Mouse (Mus musculus) bone marrow macrophage, adult 2 months (primary cell): ENCODE data around the gene Ticam1.

Experiments
- CTCF ChIP-seq: IDR thresholded peaks from 2 replicates; pipeline ENCODE4 v1.5.1; 2012; ENCODE audit warnings: low read depth, mild to moderate bottlenecking, low read length, moderate library complexity
- POLR2A ChIP-seq: IDR thresholded peaks from 2 replicates; pipeline ENCODE4 v1.6.1; 2012; ENCODE audit warnings: mild to moderate bottlenecking, low read depth, low read length, borderline replicate concordance

DNA sequence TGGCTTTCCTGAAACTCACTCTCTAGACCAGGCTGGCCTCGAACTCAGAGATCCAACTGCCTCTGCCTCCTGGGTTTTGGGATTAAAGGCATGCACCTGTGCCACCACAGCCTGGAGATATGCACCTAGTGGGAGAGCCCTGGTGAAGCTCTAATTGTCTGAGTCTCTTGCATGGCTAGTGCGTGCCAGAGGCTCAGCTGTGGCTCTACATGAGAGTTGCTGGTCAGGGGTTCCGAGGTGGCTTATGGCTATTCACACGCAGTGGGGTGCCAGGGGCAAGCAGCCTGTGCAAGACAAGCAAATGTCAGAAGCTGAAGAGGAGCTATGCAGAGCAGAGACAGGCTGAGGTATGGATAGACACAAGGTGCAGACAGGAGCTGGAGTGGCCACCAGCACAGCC, 21.9 kb downstream of the Ticam1 start:
- TF ChIP-seq CTCF (no peak), POLR2A (no peak)
